ENCODE assay signal across 9 mouse cellular contexts in the genomic region with DNA sequence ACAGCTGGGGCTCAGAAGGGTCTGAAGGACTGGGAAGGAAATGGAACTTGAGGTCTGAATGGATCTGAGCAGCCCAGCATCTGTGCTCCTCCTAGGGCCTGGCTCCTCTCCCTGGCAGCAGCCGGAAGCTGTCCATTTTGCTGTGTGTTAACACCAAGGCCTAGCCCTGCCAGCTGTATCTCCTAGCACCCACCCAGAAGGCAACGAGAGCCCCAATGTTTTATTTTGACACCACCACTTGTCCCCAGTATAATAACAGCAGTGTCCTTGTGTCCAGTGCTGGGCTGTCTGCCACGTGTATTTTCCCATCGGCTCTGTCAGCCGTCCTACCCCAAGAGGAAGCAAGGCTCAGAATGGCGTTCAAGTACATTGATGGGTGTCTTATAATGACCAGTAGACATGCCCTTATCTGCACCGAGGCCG. TPM values are rescaled to one million over a fixed set of nuclear protein-coding genes. Genes with fewer than 3 reads are reported as not detected.
DNase-seq lines count a peak whose midpoint lies in the region; ATAC-seq and TF ChIP-seq lines count a peak whose summit lies in the region.
"Had no signal": no experiment of that assay in that cellular context is flagged by ENCODE, and none has a peak within 500 bp of the region (broad histone marks: within the 10 kb centered on the region; RNA-seq: fewer than 3 reads in every experiment).

No protein-coding gene starts in this region.

- TF ChIP-seq POLR2A in myocyte (IDR thresholded peaks at IDR 0.05; ENCODE audit: insufficient read length, low read depth) = no peak

- H3K27me3 ChIP-seq in forebrain, embryonic 12.5 days = no peaks in the 10 kb centered on the region
- no peaks in the 10 kb centered on the region for H3K27me3 ChIP-seq in hindbrain, embryonic 12.5 days
- H3K27me3 ChIP-seq in myocyte (ENCODE audit: control insufficient read depth, insufficient read depth, insufficient read length) = no peaks in the 10 kb centered on the region

- TF ChIP-seq CTCF in left cerebral cortex, adult 2 months (IDR thresholded peaks at IDR 0.05) = no peak

- no peaks in the 10 kb centered on the region for H3K9me3 ChIP-seq in forebrain, embryonic 12.5 days
- H3K9me3 ChIP-seq in hindbrain, embryonic 12.5 days (replicated peaks) = no peaks in the 10 kb centered on the region

- peaks cover 68% of the 10 kb centered on the region for H3K4me1 ChIP-seq in forebrain, embryonic 12.5 days
- H3K4me1 ChIP-seq in hindbrain, embryonic 12.5 days = peaks cover 71% of the 10 kb centered on the region

- no peak overlapping the region for H3K4me3 ChIP-seq in left cerebral cortex, adult 2 months
- H3K4me3 ChIP-seq in forebrain, embryonic 12.5 days (replicated peaks) = no peak overlapping the region
- H3K4me3 ChIP-seq in hindbrain, embryonic 12.5 days = no peak overlapping the region
- peak overlapping the region; percentile 0 for H3K4me3 ChIP-seq in myocyte
- H3K4me3 ChIP-seq: megakaryocyte, embryonic 14.5 days had no signal

- DNase-seq in left cerebral cortex, adult 2 months (ENCODE audit: extremely low spot score in 1 of 2, low spot score in 2 of 2) = peak in 1 of 2 experiments; percentile 31
- no peak for DNase-seq in left cerebral cortex, adult 11 months (ENCODE audit: low spot score)
- no peak for DNase-seq in urinary bladder, postnatal 25 days (ENCODE audit: low spot score)
- no peak for DNase-seq in kidney, adult 8-10 months

- H3K36me3 ChIP-seq in forebrain, embryonic 12.5 days (replicated peaks) = peaks cover 8% of the 10 kb centered on the region; the same call in 1 of the 2 replicates
- H3K36me3 ChIP-seq in hindbrain, embryonic 12.5 days = no peaks in the 10 kb centered on the region
- no peaks in the 10 kb centered on the region for H3K36me3 ChIP-seq in myocyte (ENCODE audit: control insufficient read depth, insufficient read depth)

- peak overlapping the region; percentile 70 for H3K27ac ChIP-seq in left cerebral cortex, adult 2 months
- peak overlapping the region; percentile 76 for H3K27ac ChIP-seq in forebrain, embryonic 12.5 days
- H3K27ac ChIP-seq in hindbrain, embryonic 12.5 days = peak overlapping the region; percentile 71

- H3K9ac ChIP-seq in forebrain, embryonic 12.5 days = no peak overlapping the region
- no peak overlapping the region; the same call in 1 of the 2 replicates for H3K9ac ChIP-seq in hindbrain, embryonic 12.5 days

- no peak for ATAC-seq in forebrain, embryonic 12.5 days (ENCODE audit: low FRiP score)
- ATAC-seq in hindbrain, embryonic 12.5 days (ENCODE audit: low FRiP score) = no peak
- ATAC-seq in inflammation-experienced regulatory T-cells, adult 6 months = no peak

- WGBS in forebrain, embryonic 12.5 days = 83% methylated on average over 8 of the region's 8 CpGs
- 76% methylated on average over 8 of the region's 8 CpGs for WGBS in hindbrain, embryonic 12.5 days

- peaks cover 36% of the 10 kb centered on the region for H3K79me2 ChIP-seq in myocyte (ENCODE audit: control insufficient read depth, insufficient read depth)

- H3K4me2 ChIP-seq in forebrain, embryonic 12.5 days = no peak overlapping the region
- H3K4me2 ChIP-seq in hindbrain, embryonic 12.5 days (replicated peaks) = no peak overlapping the region
- peak overlapping the region; percentile 40 for H3K4me2 ChIP-seq in myocyte (ENCODE audit: low read depth)

- intact Hi-C loops in left cerebral cortex, adult 2 months (cut with DNase I) = no loop called here

- no peak overlapping the region for H3ac ChIP-seq in myocyte (ENCODE audit: control insufficient read depth, insufficient read length)

TF ChIP-seq in myocyte, 11 proteins besides CTCF, POLR2A, EP300 and RAD21:
- TF ChIP-seq MYOD1 (IDR thresholded peaks at IDR 0.05; ENCODE audit: control insufficient read depth in 1 of 3, insufficient read length in 2 of 3, low read depth in 2 of 3) (peak in 1 of 3 experiments; percentile 50), POLR2AphosphoS2 (IDR thresholded peaks at IDR 0.05; ENCODE audit: insufficient read length, low read depth) (no peak)

RNA-seq across cellular contexts. Expression of a gene that starts 17.4 kb away (rescaled TPM):
- total RNA-seq in left cerebral cortex, adult 2 months (2021) = 100 to 1,000 TPM; 217 to 242 TPM
- polyA plus RNA-seq in forebrain, embryonic 12.5 days (2016; fragmentation: Nextera tagmentation; extraction: Ambion mirVana) = 65.3 and 70.0 TPM in 2 replicates
- 99.8 and 107 TPM in 2 replicates for polyA plus RNA-seq in hindbrain, embryonic 12.5 days (2016; fragmentation: Nextera tagmentation; extraction: Ambion mirVana)
- 36.1 TPM for polyA plus RNA-seq in myocyte (2012; fragmentation: generic; extraction: Trizol)
- 1 to 10 TPM in 2 of 3 experiments, under 1 TPM in 1; 0.63 to 1.4 (median 1.4) TPM for polyA plus RNA-seq in inflammation-experienced regulatory T-cells, adult 6 months (2017; shearing (Covaris generic))

RNA-seq across cellular contexts. Expression of a gene that starts 51.2 kb away (rescaled TPM):
- under 1 TPM; 0.51 to 0.52 TPM for total RNA-seq in left cerebral cortex, adult 2 months (2021)
- polyA plus RNA-seq in forebrain, embryonic 12.5 days (2016; fragmentation: Nextera tagmentation; extraction: Ambion mirVana) = 0.08 and 0.09 TPM in 2 replicates
- polyA plus RNA-seq in hindbrain, embryonic 12.5 days (2016; fragmentation: Nextera tagmentation; extraction: Ambion mirVana) = 0.30 and 0.33 TPM in 2 replicates
- 2.6 TPM for polyA plus RNA-seq in myocyte (2012; fragmentation: generic; extraction: Trizol)
- under 1 TPM; 0.20 to 0.54 (median 0.38) TPM for polyA plus RNA-seq in inflammation-experienced regulatory T-cells, adult 6 months (2017; shearing (Covaris generic))

Comparison
In these comparisons a context has a peak if more than half of its experiments do, and no peak if none do; other contexts are left out.
1. RNA of a gene that starts 17.4 kb away (polyA plus RNA-seq): 99.8 to 107 TPM in hindbrain, embryonic 12.5 days, 65.3 to 70.0 TPM in forebrain, embryonic 12.5 days and 36.1 TPM in myocyte (single experiment); 0.63 to 1.4 TPM in inflammation-experienced regulatory T-cells, adult 6 months; every median in the first group is over 10 times any median in the second.
2. Peak in every context shown above with its lines, with median percentiles within 50 percentile points of each other: H3K27ac ChIP-seq.